8 mouse cellular contexts compared by ENCODE assay signal in the genomic region with DNA sequence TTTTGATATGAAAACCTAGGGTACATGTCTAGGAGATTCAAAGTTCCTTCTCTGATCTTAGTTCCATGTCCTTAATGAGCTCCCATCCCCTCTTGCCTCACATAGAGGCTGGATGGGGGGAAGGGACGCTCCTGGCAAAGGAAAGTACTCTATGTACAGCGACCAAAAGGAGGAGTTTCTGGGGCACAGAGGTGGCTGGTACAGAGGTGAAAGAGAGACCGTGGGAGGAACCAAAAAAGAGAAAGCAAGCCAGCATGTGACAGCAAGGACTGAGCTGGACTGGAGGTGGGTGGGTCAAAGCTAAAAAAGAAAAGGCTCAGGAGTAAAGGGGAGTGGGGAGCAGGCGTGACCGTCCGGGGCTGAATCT. TPM values are rescaled to one million over a fixed set of nuclear protein-coding genes. Genes with fewer than 3 reads are reported as not detected.
DNase-seq lines count a peak whose midpoint lies in the region; ATAC-seq and TF ChIP-seq lines count a peak whose summit lies in the region.

No protein-coding gene starts in this region.

- no peaks in the 10 kb centered on the region for H3K36me3 ChIP-seq in intestine, embryonic 15.5 days
- H3K36me3 ChIP-seq in lung, embryonic 14.5 days (ENCODE audit: insufficient read depth) = no peaks in the 10 kb centered on the region
- no peaks in the 10 kb centered on the region for H3K36me3 ChIP-seq in stomach, embryonic 14.5 days (ENCODE audit: control insufficient read depth, insufficient read depth, low read length)

- peak overlapping the region; percentile 90 for H3K4me2 ChIP-seq in intestine, embryonic 15.5 days (replicated peaks)
- peak overlapping the region; percentile 91 for H3K4me2 ChIP-seq in lung, embryonic 14.5 days
- H3K4me2 ChIP-seq in stomach, embryonic 14.5 days (replicated peaks; ENCODE audit: low read depth, low read length) = peak overlapping the region; percentile 93

- peak; percentile 5; the same call in 1 of the 2 replicates for ATAC-seq in intestine, embryonic 15.5 days
- no peak for ATAC-seq in lung, embryonic 14.5 days (ENCODE audit: insufficient read depth)
- ATAC-seq in stomach, embryonic 14.5 days (ENCODE audit: insufficient number of reproducible peaks, insufficient read depth, low FRiP score, low read depth) = no peak

- peak overlapping the region; percentile 66 for H3K9ac ChIP-seq in intestine, embryonic 15.5 days
- peak overlapping the region; percentile 61 for H3K9ac ChIP-seq in lung, embryonic 14.5 days
- peak overlapping the region; percentile 28 for H3K9ac ChIP-seq in stomach, embryonic 14.5 days (replicated peaks; ENCODE audit: low read depth, low read length)

- H3K27ac ChIP-seq in intestine, embryonic 15.5 days = peak overlapping the region; percentile 48; the same call in 1 of the 2 replicates
- H3K27ac ChIP-seq in lung, embryonic 14.5 days (ENCODE audit: low read depth) = peak overlapping the region; percentile 26; the same call in 1 of the 2 replicates
- H3K27ac ChIP-seq in stomach, embryonic 14.5 days (ENCODE audit: low read length) = 0 out of 2 replicates have a peak overlapping the region, but pooled peaks have one; percentile 1

- H3K27me3 ChIP-seq in intestine, embryonic 15.5 days (replicated peaks) = no peaks in the 10 kb centered on the region
- no peaks in the 10 kb centered on the region for H3K27me3 ChIP-seq in lung, embryonic 14.5 days (ENCODE audit: insufficient read depth, low read length)
- no peaks in the 10 kb centered on the region for H3K27me3 ChIP-seq in stomach, embryonic 14.5 days (ENCODE audit: control insufficient read depth, insufficient read depth, low read length)

- peak overlapping the region; percentile 70 for H3K4me3 ChIP-seq in intestine, embryonic 15.5 days (replicated peaks)
- H3K4me3 ChIP-seq in lung, embryonic 14.5 days (ENCODE audit: low read depth, low read length) = peak overlapping the region; percentile 76
- peak overlapping the region; percentile 60 for H3K4me3 ChIP-seq in stomach, embryonic 14.5 days (ENCODE audit: low read depth, low read length)

- DNase-seq in adrenal gland, postnatal 25 days = peak; percentile 31
- no peak for DNase-seq in adrenal gland, postnatal 4 days (ENCODE audit: low spot score in 2 of 2)
- peak; percentile 53 for DNase-seq in urinary bladder, postnatal 14 days (ENCODE audit: low spot score)
- no peak for DNase-seq in urinary bladder, adult 2 months (ENCODE audit: low spot score)
- DNase-seq in lung, embryonic 14.5 days = no peak
- no peak for DNase-seq in cerebellum, postnatal 4 days (ENCODE audit: low spot score in 2 of 2)

- WGBS in intestine, embryonic 15.5 days = under 1% methylated on average over 6 of the region's 6 CpGs
- WGBS in lung, embryonic 14.5 days = 0% methylated on average over 6 of the region's 6 CpGs
- 0% methylated on average over 6 of the region's 6 CpGs for WGBS in stomach, embryonic 14.5 days

- H3K4me1 ChIP-seq in intestine, embryonic 15.5 days (replicated peaks) = peaks cover 4% of the 10 kb centered on the region; the same call in 1 of the 2 replicates
- H3K4me1 ChIP-seq in lung, embryonic 14.5 days (ENCODE audit: insufficient read depth) = no peaks in the 10 kb centered on the region
- H3K4me1 ChIP-seq in stomach, embryonic 14.5 days (ENCODE audit: control insufficient read depth, insufficient read depth, low read length) = peaks cover 8% of the 10 kb centered on the region; the same call in 1 of the 2 replicates

- no peaks in the 10 kb centered on the region for H3K9me3 ChIP-seq in intestine, embryonic 15.5 days
- H3K9me3 ChIP-seq in lung, embryonic 14.5 days (ENCODE audit: low read depth, low read length) = no peaks in the 10 kb centered on the region
- H3K9me3 ChIP-seq in stomach, embryonic 14.5 days (ENCODE audit: control insufficient read depth, low read depth, low read length) = no peaks in the 10 kb centered on the region

- no peak for TF ChIP-seq CTCF in lung, embryonic 14.5 days (IDR thresholded peaks at IDR 0.05; ENCODE audit: low read depth)

RNA-seq across cellular contexts. Expression of a gene that starts 0.5 kb away (rescaled TPM):
- total RNA-seq in adrenal gland, postnatal 25 days (2021) = 156 and 187 TPM in 2 replicates
- total RNA-seq in adrenal gland, postnatal 4 days (2021) = 100 to 1,000 TPM in 1 of 2 experiments, 10 to 100 TPM in 1; 98.9 to 103 TPM
- polyA plus RNA-seq in urinary bladder, adult 2 months (2012; rRNA removed) = 76.3 and 78.6 TPM in 2 replicates
- polyA plus RNA-seq in intestine, embryonic 15.5 days (2015; fragmentation: Nextera tagmentation; extraction: Ambion mirVana) = 29.0 and 31.8 TPM in 2 replicates
- 32.8 and 35.4 TPM in 2 replicates for polyA plus RNA-seq in lung, embryonic 14.5 days (2014; fragmentation: Nextera tagmentation; extraction: Ambion mirVana)
- 35.5 and 40.1 TPM in 2 replicates for polyA plus RNA-seq in stomach, embryonic 14.5 days (2014; fragmentation: Nextera tagmentation; extraction: Ambion mirVana)

RNA-seq across cellular contexts. Expression of a gene that starts 0.9 kb away (rescaled TPM):
- total RNA-seq in adrenal gland, postnatal 25 days (2021) = 18.1 and 18.5 TPM in 2 replicates
- total RNA-seq in adrenal gland, postnatal 4 days (2021) = 10 to 100 TPM; 11.7 to 12.9 TPM
- polyA plus RNA-seq in urinary bladder, adult 2 months (2012; rRNA removed) = 16.4 and 17.0 TPM in 2 replicates
- 15.2 and 16.9 TPM in 2 replicates for polyA plus RNA-seq in intestine, embryonic 15.5 days (2015; fragmentation: Nextera tagmentation; extraction: Ambion mirVana)
- 21.8 and 22.5 TPM in 2 replicates for polyA plus RNA-seq in lung, embryonic 14.5 days (2014; fragmentation: Nextera tagmentation; extraction: Ambion mirVana)
- 20.4 and 23.0 TPM in 2 replicates for polyA plus RNA-seq in stomach, embryonic 14.5 days (2014; fragmentation: Nextera tagmentation; extraction: Ambion mirVana)

RNA-seq across cellular contexts. Expression of a gene that starts 33.3 kb away (rescaled TPM):
- total RNA-seq in adrenal gland, postnatal 25 days (2021) = 17.9 and 19.3 TPM in 2 replicates
- 10 to 100 TPM; 19.4 to 19.6 TPM for total RNA-seq in adrenal gland, postnatal 4 days (2021)
- 20.2 and 22.3 TPM in 2 replicates for polyA plus RNA-seq in urinary bladder, adult 2 months (2012; rRNA removed)
- polyA plus RNA-seq in intestine, embryonic 15.5 days (2015; fragmentation: Nextera tagmentation; extraction: Ambion mirVana) = 21.6 and 23.6 TPM in 2 replicates
- polyA plus RNA-seq in lung, embryonic 14.5 days (2014; fragmentation: Nextera tagmentation; extraction: Ambion mirVana) = 21.1 and 22.1 TPM in 2 replicates
- 24.8 and 26.0 TPM in 2 replicates for polyA plus RNA-seq in stomach, embryonic 14.5 days (2014; fragmentation: Nextera tagmentation; extraction: Ambion mirVana)

RNA-seq across cellular contexts. Expression of a gene that starts 41.5 kb away (rescaled TPM):
- total RNA-seq in adrenal gland, postnatal 25 days (2021) = 3.5 and 4.3 TPM in 2 replicates
- total RNA-seq in adrenal gland, postnatal 4 days (2021) = 1 to 10 TPM; 3.0 to 5.1 TPM
- polyA plus RNA-seq in urinary bladder, adult 2 months (2012; rRNA removed) = 1.8 and 2.3 TPM in 2 replicates
- 0.52 and 0.80 TPM in 2 replicates for polyA plus RNA-seq in intestine, embryonic 15.5 days (2015; fragmentation: Nextera tagmentation; extraction: Ambion mirVana)
- 0.96 and 1.5 TPM in 2 replicates for polyA plus RNA-seq in lung, embryonic 14.5 days (2014; fragmentation: Nextera tagmentation; extraction: Ambion mirVana)
- 1.00 and 1.5 TPM in 2 replicates for polyA plus RNA-seq in stomach, embryonic 14.5 days (2014; fragmentation: Nextera tagmentation; extraction: Ambion mirVana)

RNA-seq across cellular contexts. Expression of a gene that starts 41.5 kb away (rescaled TPM):
- total RNA-seq in adrenal gland, postnatal 25 days (2021) = 137 and 159 TPM in 2 replicates
- total RNA-seq in adrenal gland, postnatal 4 days (2021) = 10 to 100 TPM; 58.3 to 61.3 TPM
- polyA plus RNA-seq in urinary bladder, adult 2 months (2012; rRNA removed) = 64.4 and 71.3 TPM in 2 replicates
- polyA plus RNA-seq in intestine, embryonic 15.5 days (2015; fragmentation: Nextera tagmentation; extraction: Ambion mirVana) = 37.1 and 39.5 TPM in 2 replicates
- polyA plus RNA-seq in lung, embryonic 14.5 days (2014; fragmentation: Nextera tagmentation; extraction: Ambion mirVana) = 15.4 and 18.0 TPM in 2 replicates
- polyA plus RNA-seq in stomach, embryonic 14.5 days (2014; fragmentation: Nextera tagmentation; extraction: Ambion mirVana) = 15.0 and 15.8 TPM in 2 replicates

Comparison
In these comparisons a context has a peak if more than half of its experiments do, and no peak if none do; other contexts are left out.
1. DNase-seq: peak in adrenal gland, postnatal 25 days (single experiment) and urinary bladder, postnatal 14 days (single experiment); none in adrenal gland, postnatal 4 days (0 of 2), urinary bladder, adult 2 months (single experiment), lung, embryonic 14.5 days (single experiment) and cerebellum, postnatal 4 days (0 of 2).
2. Peak in every context shown above with its lines, with median percentiles within 50 percentile points of each other: H3K27ac ChIP-seq, H3K4me2 ChIP-seq, H3K4me3 ChIP-seq and H3K9ac ChIP-seq.